Mouse (Mus musculus): ENCODE results near the gene Henmt1. TPM values are rescaled to one million over a fixed set of nuclear protein-coding genes. Genes with fewer than 3 reads are reported as not detected.

Henmt1 gene
- polyA plus RNA-seq, 1 experiment from 2014 or later: 0.11 TPM

DNA sequence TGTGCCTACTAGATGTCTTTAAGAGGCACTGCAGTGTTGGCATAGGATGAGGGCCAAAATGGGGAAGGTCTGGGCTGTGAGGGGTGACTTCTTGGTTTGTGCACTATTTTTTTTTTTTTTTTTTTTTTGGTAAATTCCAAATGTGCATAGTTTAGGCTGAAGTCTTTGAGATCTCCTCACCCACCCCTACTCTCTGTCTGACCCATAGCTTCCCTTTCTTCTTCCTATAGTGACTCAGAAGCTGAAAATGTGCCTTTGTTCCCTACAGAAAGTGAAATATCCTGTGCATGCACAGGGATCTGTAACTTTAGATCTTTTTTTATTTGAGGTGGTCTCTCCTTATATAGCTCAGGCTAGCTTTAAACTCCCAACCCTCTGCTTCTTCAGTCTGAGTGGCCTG is 18.3 kb downstream of the Henmt1 start:
- Histone ChIP-seq H3K9ac (no peak overlapping the region), H3K4me2 (no peak overlapping the region), H3K9me3 (replicated peaks) (no peaks in the 10 kb centered on the region), H3K36me3 (no peaks in the 10 kb centered on the region), H3K4me3 (no peak overlapping the region), H3K27ac (no peak overlapping the region), H3K4me1 (no peaks in the 10 kb centered on the region; the same call in 1 of the 2 replicates), H3K27me3 (replicated peaks) (no peaks in the 10 kb centered on the region)
- ATAC-seq: no peak

DNA sequence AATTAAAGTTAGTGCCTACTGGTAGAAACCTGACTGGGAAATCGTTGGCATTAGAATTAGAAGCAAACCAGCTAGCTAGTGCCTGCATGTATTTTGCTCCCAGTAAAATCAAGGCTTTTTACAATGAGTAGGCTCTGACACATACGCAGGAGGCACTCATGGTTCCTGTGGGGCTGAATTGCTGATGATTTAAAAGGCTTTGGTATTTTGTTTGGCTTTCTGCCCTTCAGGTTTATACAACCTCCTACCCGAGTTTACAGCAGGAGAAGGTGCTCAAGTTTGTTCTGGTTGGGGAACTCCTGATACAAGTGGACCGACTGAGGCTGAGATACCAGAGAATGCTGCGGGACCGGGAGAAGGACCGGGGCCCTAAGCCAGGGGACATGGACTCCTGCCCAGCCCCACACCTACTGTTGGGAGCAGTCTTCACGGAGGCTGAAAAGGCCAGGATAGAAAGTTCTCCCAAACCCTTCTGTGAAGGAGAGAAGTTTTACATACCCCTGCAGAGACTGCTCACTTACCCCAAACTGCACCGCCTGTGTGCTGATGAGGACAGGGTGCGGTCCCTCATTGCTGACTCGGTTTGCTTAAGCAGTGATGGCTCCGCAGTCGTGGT is 20.1 kb downstream of the Henmt1 start:
- Histone ChIP-seq H3K4me1 (no peaks in the 10 kb centered on the region; the same call in 1 of the 2 replicates), H3K9ac (no peak overlapping the region), H3K27ac (no peak overlapping the region), H3K27me3 (replicated peaks) (no peaks in the 10 kb centered on the region), H3K9me3 (replicated peaks) (no peaks in the 10 kb centered on the region), H3K4me2 (no peak overlapping the region), H3K4me3 (no peak overlapping the region), H3K36me3 (no peaks in the 10 kb centered on the region)
- no peak for ATAC-seq
- 67% methylated on average over 13 of the region's 13 CpGs for WGBS (ENCODE audit: insufficient replicate concordance)

DNA sequence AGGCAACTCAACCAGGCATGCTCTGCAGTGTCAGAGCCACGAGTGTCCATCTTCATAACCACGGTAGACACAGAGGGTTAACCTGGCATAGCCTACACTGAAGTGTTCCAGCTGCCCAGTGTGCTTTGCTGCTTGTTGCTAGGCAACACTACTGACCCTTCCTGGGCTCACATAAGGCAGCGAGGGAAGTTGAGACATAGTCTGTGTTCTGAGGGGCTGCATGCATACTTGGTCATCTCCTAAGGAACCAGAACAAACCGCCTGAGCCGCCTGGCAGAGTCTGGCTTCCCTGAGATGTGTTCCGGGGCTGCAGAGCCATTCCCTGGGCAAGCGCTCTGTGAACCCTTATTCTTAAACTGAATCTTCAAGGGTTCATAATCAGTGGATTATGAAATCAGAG is 21.6 kb downstream of the Henmt1 start:
- 51% methylated on average over 7 of the region's 7 CpGs for WGBS (ENCODE audit: insufficient replicate concordance)
- no peaks in the 10 kb centered on the region; the same call in 1 of the 2 replicates for H3K4me1 ChIP-seq
- H3K36me3 ChIP-seq: no peaks in the 10 kb centered on the region
- ATAC-seq: no peak
- no peak overlapping the region for H3K27ac ChIP-seq
- no peak overlapping the region for H3K4me3 ChIP-seq
- H3K9me3 ChIP-seq (replicated peaks): no peaks in the 10 kb centered on the region
- H3K4me2 ChIP-seq: no peak overlapping the region
- no peaks in the 10 kb centered on the region for H3K27me3 ChIP-seq (replicated peaks)
- no peak overlapping the region for H3K9ac ChIP-seq

DNA sequence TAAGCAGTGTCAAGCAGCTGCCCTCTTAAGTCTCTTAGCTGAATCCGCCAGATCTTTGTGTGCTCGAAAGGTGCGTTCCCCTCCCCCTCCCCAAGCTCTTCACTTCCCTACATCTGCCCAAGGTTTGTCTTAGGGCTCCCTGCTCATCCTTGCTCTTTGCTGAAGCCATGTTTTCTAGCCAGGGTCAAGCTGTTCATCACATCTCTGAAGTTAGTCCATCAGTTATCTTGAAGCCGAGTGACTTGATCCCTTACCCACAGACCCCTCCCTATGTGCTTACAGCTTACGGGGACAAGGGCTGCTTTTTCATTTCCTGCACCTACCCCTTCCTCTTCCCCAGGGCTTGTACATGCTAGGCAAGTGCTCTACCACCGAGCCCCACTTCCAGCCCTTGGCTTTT is 22.0 kb downstream of the Henmt1 start:
- no peak for ATAC-seq
- Histone ChIP-seq H3K9me3 (replicated peaks) (no peaks in the 10 kb centered on the region), H3K4me3 (no peak overlapping the region), H3K4me1 (no peaks in the 10 kb centered on the region; the same call in 1 of the 2 replicates), H3K27ac (no peak overlapping the region), H3K4me2 (no peak overlapping the region), H3K27me3 (replicated peaks) (no peaks in the 10 kb centered on the region), H3K36me3 (no peaks in the 10 kb centered on the region), H3K9ac (no peak overlapping the region)
- 30% methylated on average over 6 of the region's 6 CpGs for WGBS (ENCODE audit: insufficient replicate concordance)

DNA sequence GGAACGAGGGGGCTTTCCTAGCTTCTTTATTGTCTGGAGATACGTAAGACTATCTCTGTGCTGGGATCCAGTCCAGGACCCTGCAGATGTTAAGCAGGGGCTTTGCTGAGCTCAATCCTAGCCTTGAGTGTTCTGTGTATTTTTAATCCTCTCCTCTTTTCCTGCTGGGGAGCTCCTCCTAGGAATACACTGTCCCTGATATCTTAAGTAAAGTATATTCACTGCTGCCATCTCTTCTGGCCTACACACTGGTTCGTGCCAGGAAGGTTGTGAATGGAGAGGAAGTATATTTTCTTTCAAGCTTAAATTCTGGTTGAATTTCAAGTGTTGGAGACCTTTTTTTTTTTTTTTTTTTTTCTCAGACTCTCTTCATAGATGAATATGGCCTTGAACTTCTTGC is 23.6 kb downstream of the Henmt1 start:
- no peak overlapping the region for H3K4me2 ChIP-seq
- no peak overlapping the region for H3K9ac ChIP-seq
- H3K9me3 ChIP-seq (replicated peaks): no peaks in the 10 kb centered on the region
- no peak for ATAC-seq
- H3K27ac ChIP-seq: no peak overlapping the region
- H3K4me3 ChIP-seq: no peak overlapping the region
- H3K4me1 ChIP-seq: peaks cover 6% of the 10 kb centered on the region
- H3K36me3 ChIP-seq: no peaks in the 10 kb centered on the region
- no peaks in the 10 kb centered on the region for H3K27me3 ChIP-seq (replicated peaks)
- WGBS (ENCODE audit: insufficient replicate concordance): 72% methylated on average over 3 of the region's 3 CpGs

DNA sequence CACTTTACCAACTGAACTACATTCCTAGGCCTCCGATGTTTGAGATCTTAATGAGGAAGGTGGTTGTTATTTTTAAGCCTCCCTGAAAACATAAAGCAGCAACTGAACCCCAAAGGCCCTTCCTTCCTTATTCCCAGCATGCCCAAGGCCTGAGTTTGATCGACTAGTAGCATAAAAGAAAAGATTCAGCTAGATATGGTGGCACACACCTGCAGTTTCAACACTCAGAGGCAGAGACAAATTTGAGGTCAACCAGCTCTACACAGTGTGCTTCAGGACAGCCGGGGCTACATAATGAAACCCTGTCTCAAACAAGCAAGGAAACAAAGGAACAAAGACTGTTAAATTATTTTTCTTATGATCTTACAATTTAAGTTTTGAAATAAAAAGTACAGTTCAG is 24.1 kb downstream of the Henmt1 start:
- no peaks in the 10 kb centered on the region for H3K27me3 ChIP-seq (replicated peaks)
- no peak overlapping the region for H3K4me3 ChIP-seq
- H3K27ac ChIP-seq: no peak overlapping the region
- no peak for ATAC-seq
- peaks cover 10% of the 10 kb centered on the region for H3K4me1 ChIP-seq
- no peak overlapping the region for H3K9ac ChIP-seq
- 60% methylated on average over 3 of the region's 3 CpGs for WGBS (ENCODE audit: insufficient replicate concordance)
- no peaks in the 10 kb centered on the region for H3K9me3 ChIP-seq (replicated peaks)
- H3K4me2 ChIP-seq: no peak overlapping the region
- no peaks in the 10 kb centered on the region for H3K36me3 ChIP-seq

DNA sequence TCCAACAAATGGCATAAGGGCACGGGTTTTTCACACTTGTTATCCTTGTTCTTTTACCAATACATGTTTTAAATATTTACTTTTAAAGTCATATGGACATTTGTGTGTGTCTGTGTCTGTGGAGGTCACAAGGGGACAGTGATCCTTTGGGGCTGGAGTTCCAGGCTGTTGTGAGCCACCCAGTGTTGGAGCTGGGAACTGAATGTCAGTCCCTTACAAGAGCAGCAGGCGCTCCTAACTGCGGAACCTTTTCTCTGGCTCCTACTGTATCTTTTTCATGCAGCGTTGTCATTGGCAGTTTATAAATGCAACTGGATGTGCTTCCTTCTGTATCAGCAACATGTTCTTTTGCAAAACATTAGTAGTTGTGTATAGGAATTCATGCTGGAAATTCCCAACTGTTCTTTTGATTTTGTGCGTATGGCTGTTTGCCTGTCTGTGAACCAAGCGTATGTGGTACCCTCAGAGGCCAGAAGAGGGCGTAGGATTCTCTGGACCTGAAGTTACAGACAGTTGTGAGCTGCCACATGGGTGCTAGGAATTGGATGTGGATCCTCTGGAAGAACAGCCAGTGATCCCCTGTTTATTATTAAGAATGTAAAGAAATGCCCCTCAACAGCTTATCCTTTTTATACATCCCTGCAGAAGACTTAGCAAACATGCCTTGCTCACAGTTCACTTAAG is 24.8 kb downstream of the Henmt1 start:
- Histone ChIP-seq H3K4me3 (no peak overlapping the region), H3K9me3 (replicated peaks) (no peaks in the 10 kb centered on the region), H3K27ac (no peak overlapping the region), H3K36me3 (no peaks in the 10 kb centered on the region), H3K4me2 (no peak overlapping the region), H3K9ac (no peak overlapping the region), H3K27me3 (replicated peaks) (no peaks in the 10 kb centered on the region), H3K4me1 (peaks cover 11% of the 10 kb centered on the region)
- WGBS (ENCODE audit: insufficient replicate concordance): 76% methylated on average over 7 of the region's 7 CpGs
- no peak for ATAC-seq

DNA sequence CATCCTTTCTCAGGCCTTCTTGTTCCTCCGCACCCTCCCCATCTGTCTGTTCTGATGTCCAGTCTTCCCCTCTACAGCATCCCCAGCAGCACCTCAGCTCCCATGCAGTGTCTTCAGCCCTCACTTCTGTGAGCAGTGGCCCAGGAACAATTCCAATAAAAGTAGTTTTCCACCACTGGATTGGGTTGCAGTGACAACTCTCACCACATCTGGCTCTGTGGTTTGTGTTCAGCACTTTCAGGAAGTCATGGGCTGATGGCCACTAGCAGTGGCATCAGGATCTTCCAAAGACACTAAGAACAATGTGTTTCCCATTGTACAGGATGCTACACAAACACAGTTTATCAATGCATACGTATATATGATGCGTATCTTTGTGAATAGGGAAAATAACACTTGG is 26.4 kb downstream of the Henmt1 start:
- Histone ChIP-seq H3K4me1 (peaks cover 11% of the 10 kb centered on the region), H3K4me2 (no peak overlapping the region), H3K4me3 (no peak overlapping the region), H3K36me3 (peaks cover 6% of the 10 kb centered on the region; the same call in 1 of the 2 replicates), H3K27ac (no peak overlapping the region), H3K9ac (no peak overlapping the region), H3K9me3 (replicated peaks) (no peaks in the 10 kb centered on the region), H3K27me3 (replicated peaks) (no peaks in the 10 kb centered on the region)
- 70% methylated on average over 3 of the region's 3 CpGs for WGBS (ENCODE audit: insufficient replicate concordance)
- no peak for ATAC-seq

DNA sequence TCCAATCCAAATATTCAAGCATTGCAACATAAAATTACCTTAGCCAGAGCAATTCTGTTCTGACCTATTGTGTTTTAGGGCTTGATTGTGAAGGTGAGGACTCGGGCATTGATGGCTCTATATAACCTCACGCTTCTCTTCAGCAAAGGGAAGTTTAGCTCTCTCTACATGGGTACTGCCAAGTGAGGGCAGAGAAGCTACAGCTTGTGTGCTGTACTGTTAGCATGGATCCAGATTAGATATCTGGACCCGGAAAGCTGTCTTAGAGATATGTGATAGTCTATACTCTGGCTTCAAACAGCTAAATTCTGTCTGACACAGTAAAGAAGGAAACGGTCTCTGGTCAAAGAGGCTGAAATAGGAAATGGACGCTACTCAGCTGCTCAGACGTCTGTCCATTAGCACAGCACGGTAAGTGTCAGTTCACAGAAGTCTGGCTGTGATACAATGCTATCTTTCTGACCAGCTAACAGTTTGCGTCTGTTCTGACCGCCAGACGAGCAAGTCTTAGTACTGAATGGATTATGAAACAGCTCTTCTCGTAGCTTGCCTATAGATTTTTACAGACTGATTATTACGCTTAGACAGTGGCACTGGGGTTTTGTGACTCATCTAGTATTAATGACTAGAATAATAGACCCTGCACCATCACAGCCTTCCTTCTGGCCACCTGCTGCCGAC is 34.4 kb downstream of the Henmt1 start:
- Histone ChIP-seq H3K27ac (peak overlapping the region; percentile 36; the same call in 1 of the 2 replicates), H3K4me1 (peaks cover 26% of the 10 kb centered on the region), H3K36me3 (peaks cover 24% of the 10 kb centered on the region), H3K4me2 (peak overlapping the region; percentile 45), H3K9me3 (replicated peaks) (no peaks in the 10 kb centered on the region), H3K4me3 (no peak overlapping the region), H3K9ac (no peak overlapping the region), H3K27me3 (replicated peaks) (no peaks in the 10 kb centered on the region)
- 36% methylated on average over 13 of the region's 13 CpGs for WGBS (ENCODE audit: insufficient replicate concordance)
- peak; percentile 63 for ATAC-seq

DNA sequence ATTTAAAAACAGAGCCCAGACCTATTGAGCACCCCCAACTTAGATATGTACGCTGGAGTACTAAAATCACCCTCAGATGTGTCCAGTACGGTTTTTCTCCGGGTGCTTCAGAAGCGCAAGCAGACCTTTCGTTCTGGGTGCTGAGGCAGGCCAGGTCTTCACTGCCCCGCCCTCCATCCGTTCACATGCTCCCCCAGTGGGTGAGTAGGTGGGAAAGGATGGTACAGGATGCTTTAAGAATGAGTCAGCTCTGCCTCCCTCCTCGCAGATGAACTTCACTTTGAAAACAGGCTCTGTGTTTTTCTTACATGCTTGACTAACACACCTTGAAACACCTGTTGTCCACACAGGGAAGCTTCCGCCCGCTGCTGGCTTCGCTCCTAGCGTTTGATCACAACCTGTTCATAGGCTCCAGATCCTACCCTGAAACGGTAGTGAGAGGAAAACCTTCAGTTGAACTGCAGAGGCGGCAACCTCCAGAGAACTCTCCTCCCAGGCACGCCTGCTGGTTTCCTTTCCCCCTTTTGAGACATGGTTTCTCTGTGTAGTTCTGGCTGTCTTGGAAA is 35.3 kb downstream of the Henmt1 start:
- Histone ChIP-seq H3K36me3 (peaks cover 33% of the 10 kb centered on the region), H3K27ac (no peak overlapping the region), H3K4me3 (no peak overlapping the region), H3K4me1 (peaks cover 26% of the 10 kb centered on the region), H3K9me3 (replicated peaks) (no peaks in the 10 kb centered on the region), H3K4me2 (peak overlapping the region; percentile 45), H3K9ac (no peak overlapping the region), H3K27me3 (replicated peaks) (no peaks in the 10 kb centered on the region)
- 75% methylated on average over 15 of the region's 15 CpGs for WGBS (ENCODE audit: insufficient replicate concordance)
- no peak for ATAC-seq

DNA sequence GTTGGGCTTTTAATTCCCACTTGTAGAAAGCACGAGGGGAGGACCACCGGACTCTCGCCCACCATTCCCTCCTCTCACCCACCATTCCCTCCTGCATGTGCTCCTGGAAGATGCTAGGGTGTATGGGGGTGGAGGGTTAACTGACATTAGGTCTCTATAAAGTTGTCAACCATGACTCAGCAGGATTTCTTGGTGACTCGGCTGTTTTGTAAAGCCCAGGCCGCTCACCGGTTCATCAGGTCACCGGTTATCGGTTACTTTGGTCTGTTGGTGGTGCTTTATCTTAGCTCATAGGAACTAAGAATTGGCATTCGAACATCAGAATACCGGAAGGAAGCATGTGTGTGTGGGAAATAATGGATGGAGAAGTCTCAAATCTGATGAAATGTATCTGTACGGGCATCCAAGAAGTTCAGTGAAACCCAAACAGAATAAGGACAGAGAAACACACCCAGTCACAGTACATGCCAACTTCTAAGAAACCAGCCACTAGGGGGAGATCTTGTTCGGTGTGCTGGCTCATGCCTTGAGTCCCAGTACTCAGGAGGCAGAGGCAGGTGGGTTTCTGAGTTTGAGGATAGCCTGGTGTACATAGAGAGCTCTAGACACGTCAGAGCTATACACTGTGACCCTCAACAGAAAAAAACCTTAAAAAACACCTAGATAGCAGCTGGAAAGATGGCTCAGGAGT is 37.8 kb downstream of the Henmt1 start:
- no peak overlapping the region for H3K4me2 ChIP-seq
- no peak overlapping the region for H3K4me3 ChIP-seq
- 81% methylated on average over 13 of the region's 13 CpGs for WGBS (ENCODE audit: insufficient replicate concordance)
- peaks cover 36% of the 10 kb centered on the region for H3K36me3 ChIP-seq
- H3K9ac ChIP-seq: no peak overlapping the region
- H3K4me1 ChIP-seq: peaks cover 34% of the 10 kb centered on the region
- H3K9me3 ChIP-seq (replicated peaks): no peaks in the 10 kb centered on the region
- ATAC-seq: peak; percentile 43; the same call in 1 of the 2 replicates
- H3K27me3 ChIP-seq (replicated peaks): no peaks in the 10 kb centered on the region
- H3K27ac ChIP-seq: no peak overlapping the region

DNA sequence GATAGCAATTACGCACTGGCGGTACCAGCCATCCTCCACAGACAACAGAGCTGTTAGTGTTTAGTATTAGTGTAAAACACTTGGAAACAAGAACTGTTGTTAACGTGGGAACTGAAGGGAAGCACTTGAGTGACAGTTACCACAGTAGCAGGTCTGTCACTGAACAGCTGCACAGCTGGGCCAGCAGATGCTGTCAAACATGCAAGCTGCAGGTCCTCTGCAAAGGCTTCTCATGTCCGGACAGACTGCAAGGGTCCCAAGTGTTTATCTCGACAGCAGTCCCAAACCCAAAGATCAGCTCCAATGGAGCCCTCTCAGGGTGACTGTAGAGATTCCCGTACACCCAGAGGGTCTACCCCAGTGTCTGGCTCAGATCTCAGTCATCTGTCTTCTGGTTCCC is 42.3 kb downstream of the Henmt1 start:
- Histone ChIP-seq H3K27ac (no peak overlapping the region), H3K36me3 (peaks cover 36% of the 10 kb centered on the region), H3K4me1 (peaks cover 36% of the 10 kb centered on the region), H3K4me3 (no peak overlapping the region), H3K9ac (no peak overlapping the region), H3K9me3 (replicated peaks) (no peaks in the 10 kb centered on the region), H3K4me2 (no peak overlapping the region), H3K27me3 (replicated peaks) (no peaks in the 10 kb centered on the region)
- WGBS (ENCODE audit: insufficient replicate concordance): 47% methylated on average over 6 of the region's 6 CpGs
- ATAC-seq: no peak
